Mouse (Mus musculus): ENCODE data around the gene Glis3. TPM values are rescaled to one million over a fixed set of nuclear protein-coding genes. Genes with fewer than 3 reads are reported as not detected.

Glis3 gene
- polyA plus RNA-seq, 1 experiment from 2014 or later, result 1.8 TPM

- Histone ChIP-seq H3K36me3 (ENCODE audit: control insufficient read depth, insufficient read depth, low read length) (no peaks in the 10 kb centered on the region), H3K9me3 (ENCODE audit: control insufficient read depth, low read depth, low read length) (no peaks in the 10 kb centered on the region), H3K4me1 (ENCODE audit: control insufficient read depth, insufficient read depth, low read length) (peaks cover 3% of the 10 kb centered on the region; the same call in 1 of the 2 replicates), H3K4me2 (replicated peaks; ENCODE audit: low read depth, low read length) (no peak overlapping the region), H3K4me3 (ENCODE audit: low read depth, low read length) (no peak overlapping the region), H3K27ac (ENCODE audit: low read length) (no peak overlapping the region), H3K9ac (replicated peaks; ENCODE audit: low read depth, low read length) (no peak overlapping the region), H3K27me3 (ENCODE audit: control insufficient read depth, insufficient read depth, low read length) (no peaks in the 10 kb centered on the region)
- WGBS, result 52% methylated on average over 5 of the region's 5 CpGs
- ATAC-seq (ENCODE audit: insufficient number of reproducible peaks, insufficient read depth, low FRiP score, low read depth), result no peak
These were observed 296.5 kb downstream of the Glis3 start for GRCm38 (mm10) chr19:28383425-28383824.

- peaks cover 3% of the 10 kb centered on the region; the same call in 1 of the 2 replicates for H3K4me1 ChIP-seq (ENCODE audit: control insufficient read depth, insufficient read depth, low read length)
- no peaks in the 10 kb centered on the region for H3K36me3 ChIP-seq (ENCODE audit: control insufficient read depth, insufficient read depth, low read length)
- ATAC-seq (ENCODE audit: insufficient number of reproducible peaks, insufficient read depth, low FRiP score, low read depth), result peak; percentile 69; the same call in 1 of the 2 replicates
- H3K27me3 ChIP-seq (ENCODE audit: control insufficient read depth, insufficient read depth, low read length), result no peaks in the 10 kb centered on the region
- no peak overlapping the region for H3K9ac ChIP-seq (replicated peaks; ENCODE audit: low read depth, low read length)
- H3K4me3 ChIP-seq (ENCODE audit: low read depth, low read length), result no peak overlapping the region
- 38% methylated on average over 10 of the region's 10 CpGs for WGBS
- H3K27ac ChIP-seq (ENCODE audit: low read length), result no peak overlapping the region
- no peak overlapping the region for H3K4me2 ChIP-seq (replicated peaks; ENCODE audit: low read depth, low read length)
- H3K9me3 ChIP-seq (ENCODE audit: control insufficient read depth, low read depth, low read length), result no peaks in the 10 kb centered on the region
These were observed 297.5 kb downstream of the Glis3 start for GRCm38 (mm10) chr19:28382168-28382911.

GRCm38 (mm10) chr19:28381441-28381840 is 298.4 kb downstream of the Glis3 start:
- no peak overlapping the region for H3K4me3 ChIP-seq (ENCODE audit: low read depth, low read length)
- H3K9ac ChIP-seq (replicated peaks; ENCODE audit: low read depth, low read length), result no peak overlapping the region
- no peaks in the 10 kb centered on the region for H3K27me3 ChIP-seq (ENCODE audit: control insufficient read depth, insufficient read depth, low read length)
- no peaks in the 10 kb centered on the region for H3K36me3 ChIP-seq (ENCODE audit: control insufficient read depth, insufficient read depth, low read length)
- H3K4me2 ChIP-seq (replicated peaks; ENCODE audit: low read depth, low read length), result no peak overlapping the region
- ATAC-seq (ENCODE audit: insufficient number of reproducible peaks, insufficient read depth, low FRiP score, low read depth), result no peak
- 70% methylated on average over 9 of the region's 9 CpGs for WGBS
- no peak overlapping the region for H3K27ac ChIP-seq (ENCODE audit: low read length)
- peaks cover 3% of the 10 kb centered on the region; the same call in 1 of the 2 replicates for H3K4me1 ChIP-seq (ENCODE audit: control insufficient read depth, insufficient read depth, low read length)
- no peaks in the 10 kb centered on the region for H3K9me3 ChIP-seq (ENCODE audit: control insufficient read depth, low read depth, low read length)

- no peaks in the 10 kb centered on the region for H3K9me3 ChIP-seq (ENCODE audit: control insufficient read depth, low read depth, low read length)
- WGBS, result 64% methylated on average over 9 of the region's 9 CpGs
- H3K4me2 ChIP-seq (replicated peaks; ENCODE audit: low read depth, low read length), result no peak overlapping the region
- H3K27me3 ChIP-seq (ENCODE audit: control insufficient read depth, insufficient read depth, low read length), result no peaks in the 10 kb centered on the region
- no peak overlapping the region for H3K4me3 ChIP-seq (ENCODE audit: low read depth, low read length)
- H3K27ac ChIP-seq (ENCODE audit: low read length), result no peak overlapping the region
- no peak for ATAC-seq (ENCODE audit: insufficient number of reproducible peaks, insufficient read depth, low FRiP score, low read depth)
- peaks cover 3% of the 10 kb centered on the region; the same call in 1 of the 2 replicates for H3K4me1 ChIP-seq (ENCODE audit: control insufficient read depth, insufficient read depth, low read length)
- H3K9ac ChIP-seq (replicated peaks; ENCODE audit: low read depth, low read length), result no peak overlapping the region
- H3K36me3 ChIP-seq (ENCODE audit: control insufficient read depth, insufficient read depth, low read length), result no peaks in the 10 kb centered on the region
These were observed 299.1 kb downstream of the Glis3 start for GRCm38 (mm10) chr19:28380691-28381262.

GRCm38 (mm10) chr19:28377788-28378295 is 302.0 kb downstream of the Glis3 start:
- H3K36me3 ChIP-seq (ENCODE audit: control insufficient read depth, insufficient read depth, low read length), result no peaks in the 10 kb centered on the region
- no peak overlapping the region for H3K27ac ChIP-seq (ENCODE audit: low read length)
- WGBS, result 73% methylated on average over 5 of the region's 5 CpGs
- H3K4me1 ChIP-seq (ENCODE audit: control insufficient read depth, insufficient read depth, low read length), result peaks cover 3% of the 10 kb centered on the region; the same call in 1 of the 2 replicates
- H3K4me3 ChIP-seq (ENCODE audit: low read depth, low read length), result no peak overlapping the region
- H3K9ac ChIP-seq (replicated peaks; ENCODE audit: low read depth, low read length), result no peak overlapping the region
- no peak for ATAC-seq (ENCODE audit: insufficient number of reproducible peaks, insufficient read depth, low FRiP score, low read depth)
- no peaks in the 10 kb centered on the region for H3K27me3 ChIP-seq (ENCODE audit: control insufficient read depth, insufficient read depth, low read length)
- no peaks in the 10 kb centered on the region for H3K9me3 ChIP-seq (ENCODE audit: control insufficient read depth, low read depth, low read length)
- H3K4me2 ChIP-seq (replicated peaks; ENCODE audit: low read depth, low read length), result no peak overlapping the region

DNA sequence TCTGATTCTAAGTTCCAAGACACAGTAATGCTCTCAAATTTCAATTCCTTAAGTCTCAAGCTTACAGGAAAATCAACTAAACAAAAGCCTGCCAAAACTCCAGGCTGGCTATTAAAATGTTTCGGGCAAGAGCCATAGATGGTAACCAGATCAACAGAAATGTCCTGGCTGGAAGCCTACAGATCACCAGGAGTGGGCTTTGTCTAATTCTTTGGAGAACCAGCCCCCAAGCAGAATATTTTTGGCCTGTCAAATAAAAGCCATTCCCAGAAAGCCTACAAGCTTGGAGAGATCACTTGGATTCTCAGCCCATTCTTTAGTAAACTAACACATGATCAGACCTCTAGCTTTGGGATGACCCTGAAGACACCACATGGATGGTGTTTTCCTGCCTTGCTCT is 303.5 kb downstream of the Glis3 start:
- Histone ChIP-seq H3K27me3 (ENCODE audit: control insufficient read depth, insufficient read depth, low read length) (no peaks in the 10 kb centered on the region), H3K4me2 (replicated peaks; ENCODE audit: low read depth, low read length) (no peak overlapping the region), H3K27ac (ENCODE audit: low read length) (no peak overlapping the region), H3K9ac (replicated peaks; ENCODE audit: low read depth, low read length) (no peak overlapping the region), H3K4me3 (ENCODE audit: low read depth, low read length) (no peak overlapping the region), H3K36me3 (ENCODE audit: control insufficient read depth, insufficient read depth, low read length) (no peaks in the 10 kb centered on the region), H3K4me1 (ENCODE audit: control insufficient read depth, insufficient read depth, low read length) (0 out of 2 replicates have a peak, but pooled peaks cover under 1% of the 10 kb centered on the region), H3K9me3 (ENCODE audit: control insufficient read depth, low read depth, low read length) (no peaks in the 10 kb centered on the region)
- 75% methylated on average over 1 of the region's 1 CpGs for whole genome bisulfite sequencing
- ATAC-seq (ENCODE audit: insufficient number of reproducible peaks, insufficient read depth, low FRiP score, low read depth), result no peak

DNA sequence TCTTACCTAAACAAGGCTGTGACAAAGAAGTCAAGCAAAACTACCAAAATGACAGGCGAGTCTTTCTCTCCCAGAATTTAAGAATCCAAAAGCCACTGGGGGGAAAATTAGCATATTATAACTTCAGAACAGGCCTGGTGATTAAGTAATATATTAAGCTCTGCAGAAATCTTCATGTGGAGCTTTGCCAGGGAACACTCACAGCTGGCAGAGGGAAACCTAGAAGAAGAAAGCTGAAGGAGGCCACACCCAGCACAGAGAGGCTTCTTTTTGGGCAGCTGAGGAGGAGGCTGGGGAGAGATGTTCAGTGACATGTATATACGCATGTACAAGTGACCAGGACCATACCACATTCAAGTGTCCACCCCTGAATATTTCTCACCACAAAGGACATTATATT is 304.1 kb downstream of the Glis3 start:
- Histone ChIP-seq H3K4me2 (replicated peaks; ENCODE audit: low read depth, low read length) (no peak overlapping the region), H3K27ac (ENCODE audit: low read length) (no peak overlapping the region), H3K9me3 (ENCODE audit: control insufficient read depth, low read depth, low read length) (no peaks in the 10 kb centered on the region), H3K9ac (replicated peaks; ENCODE audit: low read depth, low read length) (no peak overlapping the region), H3K4me3 (ENCODE audit: low read depth, low read length) (no peak overlapping the region), H3K4me1 (ENCODE audit: control insufficient read depth, insufficient read depth, low read length) (no peaks in the 10 kb centered on the region), H3K27me3 (ENCODE audit: control insufficient read depth, insufficient read depth, low read length) (no peaks in the 10 kb centered on the region), H3K36me3 (ENCODE audit: control insufficient read depth, insufficient read depth, low read length) (no peaks in the 10 kb centered on the region)
- 84% methylated on average over 2 of the region's 2 CpGs for WGBS
- ATAC-seq (ENCODE audit: insufficient number of reproducible peaks, insufficient read depth, low FRiP score, low read depth), result no peak

- no peaks in the 10 kb centered on the region for H3K9me3 ChIP-seq (ENCODE audit: control insufficient read depth, low read depth, low read length)
- WGBS, result 71% methylated on average over 2 of the region's 2 CpGs
These were observed 305.4 kb downstream of the Glis3 start for GRCm38 (mm10) chr19:28374524-28374923.

More at GRCm38 (mm10) chr19:28374524-28374923, 305.4 kb downstream of the Glis3 start:
- Histone ChIP-seq H3K27ac (ENCODE audit: low read length) (no peak overlapping the region), H3K36me3 (ENCODE audit: control insufficient read depth, insufficient read depth, low read length) (no peaks in the 10 kb centered on the region), H3K4me3 (ENCODE audit: low read depth, low read length) (no peak overlapping the region), H3K27me3 (ENCODE audit: control insufficient read depth, insufficient read depth, low read length) (no peaks in the 10 kb centered on the region), H3K4me1 (ENCODE audit: control insufficient read depth, insufficient read depth, low read length) (no peaks in the 10 kb centered on the region), H3K9ac (replicated peaks; ENCODE audit: low read depth, low read length) (no peak overlapping the region), H3K4me2 (replicated peaks; ENCODE audit: low read depth, low read length) (no peak overlapping the region)
- no peak for ATAC-seq (ENCODE audit: insufficient number of reproducible peaks, insufficient read depth, low FRiP score, low read depth)

Data from stomach, embryonic 14.5 days (tissue).